Mouse (Mus musculus): Measurements from ENCODE around the gene Ssc4d. TPM values are rescaled to one million over a fixed set of nuclear protein-coding genes. Genes with fewer than 3 reads are reported as not detected.

Gene Ssc4d
- polyA plus RNA-seq, 1 experiment from 2014 or later: 2.4 TPM

GRCm38 (mm10) chr5:135946621-135947020 lies 27.7 kb downstream of the Ssc4d start:
- DNase-seq (ENCODE audit: low read depth, low spot score) (no peak), ATAC-seq (no peak)
- in situ Hi-C loops (cut with MboI; ENCODE audit: low pct_unique_long_range_greater_than_20kb): no loop called here
- H3K27me3 ChIP-seq: no peaks in the 10 kb centered on the region
- no peak for TF ChIP-seq CTCF (IDR thresholded peaks at IDR 0.05)
- ChIA-PET CTCF (interaction anchor here (1.3 kb wide), 1 partner anchor 45 kb away, joined by 3 read pairs; no protein-coding TSS in a partner anchor), POLR2A (no interaction called here)

DNA sequence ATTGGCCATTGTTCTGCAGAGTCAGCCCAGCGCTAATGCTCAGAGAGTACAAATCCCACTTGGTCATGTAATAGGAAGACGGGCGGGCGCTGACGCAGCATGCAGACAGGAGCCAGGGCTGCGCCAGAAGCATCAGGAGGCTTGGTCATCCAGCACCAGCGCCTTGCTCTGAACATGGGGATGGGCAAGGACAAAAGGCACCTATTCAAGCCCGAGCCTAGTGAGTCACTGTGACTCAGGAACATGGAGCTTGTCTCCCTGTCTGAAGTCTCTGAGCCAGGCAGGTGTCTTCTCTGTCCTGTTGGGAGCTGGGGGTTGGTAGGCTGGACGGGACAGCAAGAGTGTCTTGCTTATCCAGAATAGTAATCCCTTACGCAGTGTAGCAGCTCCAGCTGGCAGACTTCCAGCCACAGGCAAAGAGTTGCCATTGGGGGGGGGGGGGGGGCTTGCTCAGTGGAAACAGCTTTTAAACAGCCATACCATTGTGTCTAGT lies 28.4 kb downstream of the Ssc4d start:
- POLR2A ChIA-PET: no interaction called here
- CTCF ChIA-PET: interaction anchor here (1.3 kb wide), 1 partner anchor 45 kb away, joined by 3 read pairs; no protein-coding TSS in a partner anchor
- in situ Hi-C loops (cut with MboI; ENCODE audit: low pct_unique_long_range_greater_than_20kb): no loop called here

DNA sequence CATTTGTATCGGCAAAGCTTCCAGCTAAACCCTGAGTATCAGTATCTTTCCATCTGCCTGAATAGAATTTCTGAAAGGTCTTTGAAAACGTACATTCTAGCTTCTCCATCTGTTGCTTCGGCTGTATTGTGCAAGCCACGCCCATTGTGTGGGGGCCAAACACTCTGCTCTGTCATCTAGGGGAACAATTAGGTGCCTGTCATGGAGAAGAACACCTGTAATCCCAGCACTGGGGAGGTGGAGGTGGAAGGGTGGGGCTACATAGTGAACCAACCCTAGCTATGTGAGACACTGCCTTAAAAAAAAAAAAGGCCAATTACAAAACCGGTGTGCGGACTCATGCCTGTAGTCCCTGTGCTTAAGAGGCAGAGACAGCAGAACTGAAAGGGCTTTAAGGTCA lies 31.6 kb downstream of the Ssc4d start:
- ATAC-seq (no peak), DNase-seq (ENCODE audit: low read depth, low spot score) (no peak)
- CTCF ChIA-PET: no interaction called here
- no peak for TF ChIP-seq CTCF (IDR thresholded peaks at IDR 0.05)
- H3K27me3 ChIP-seq: no peaks in the 10 kb centered on the region
- in situ Hi-C loops (cut with MboI; ENCODE audit: low pct_unique_long_range_greater_than_20kb): no loop called here
- POLR2A ChIA-PET: no interaction called here

More for the DNA sequence above, 28.4 kb downstream of the Ssc4d start:
- peak; percentile 44 for ATAC-seq
- no peak for TF ChIP-seq CTCF (IDR thresholded peaks at IDR 0.05)
- H3K27me3 ChIP-seq: no peaks in the 10 kb centered on the region
- DNase-seq (ENCODE audit: low read depth, low spot score): no peak

- no peak for TF ChIP-seq CTCF (IDR thresholded peaks at IDR 0.05)
- ChIA-PET POLR2A (no interaction called here), CTCF (no interaction called here)
- DNase-seq (ENCODE audit: low read depth, low spot score) (no peak), ATAC-seq (no peak)
- no peaks in the 10 kb centered on the region for H3K27me3 ChIP-seq
- in situ Hi-C loops (cut with MboI; ENCODE audit: low pct_unique_long_range_greater_than_20kb): no loop called here
Observed at GRCm38 (mm10) chr5:135940587-135940986, 33.7 kb downstream of the Ssc4d start.

DNA sequence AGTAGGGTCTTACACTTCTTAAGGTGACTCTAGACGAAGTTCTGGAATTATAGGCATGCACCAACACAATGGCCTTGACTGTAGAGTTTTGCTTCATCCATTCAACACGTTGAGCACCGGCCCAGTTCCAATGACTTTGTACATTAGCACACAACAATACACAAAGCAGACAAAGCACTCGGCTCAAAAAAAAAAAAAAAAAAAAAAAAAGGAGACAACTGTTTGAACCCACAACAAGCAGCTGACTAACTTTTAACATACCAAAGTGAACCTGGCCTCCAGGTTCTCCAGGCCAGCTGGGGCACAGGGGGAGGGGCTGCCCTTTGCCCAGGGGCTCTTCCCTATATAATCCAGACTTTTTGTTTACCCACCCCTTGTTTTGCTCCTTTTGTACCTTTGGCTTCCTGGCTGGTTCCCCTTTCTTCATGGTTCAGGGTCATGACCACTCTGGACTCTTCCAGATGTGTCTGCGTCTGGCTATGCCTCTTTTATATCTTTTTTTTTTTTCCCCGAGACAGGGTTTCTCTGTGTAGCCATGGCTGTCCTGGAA lies 38.6 kb downstream of the Ssc4d start:
- CTCF ChIA-PET: interaction anchor here (1.2 kb wide), 1 partner anchor 23 kb away, joined by 6 read pairs; no protein-coding TSS in a partner anchor
- POLR2A ChIA-PET: interaction anchor here (0.8 kb wide), 1 partner anchor 47 kb away, joined by 3 read pairs; no protein-coding TSS in a partner anchor
- H3K27me3 ChIP-seq: no peaks in the 10 kb centered on the region
- in situ Hi-C loops (cut with MboI; ENCODE audit: low pct_unique_long_range_greater_than_20kb): no loop called here
- ATAC-seq: no peak
- DNase-seq (ENCODE audit: low read depth, low spot score): no peak
- no peak for TF ChIP-seq CTCF (IDR thresholded peaks at IDR 0.05)

DNA sequence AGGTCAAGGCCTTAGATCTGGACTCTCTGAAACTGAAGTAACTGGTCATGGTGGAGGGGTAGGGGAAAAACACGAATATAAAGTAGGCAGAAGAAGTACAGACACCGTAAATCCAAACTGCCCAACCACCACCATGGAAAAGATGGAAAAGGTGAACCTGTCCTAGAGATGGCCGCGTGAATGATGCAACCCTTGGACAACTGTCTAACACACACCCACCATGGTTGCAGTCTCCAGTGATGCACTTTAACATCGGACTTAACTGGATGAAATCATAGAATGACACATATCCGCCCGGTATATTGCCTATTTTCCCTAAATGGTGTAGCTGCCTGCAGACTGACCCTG lies 39.2 kb downstream of the Ssc4d start:
- ATAC-seq (peak; percentile 13), DNase-seq (ENCODE audit: low read depth, low spot score) (no peak)
- H3K27me3 ChIP-seq: no peaks in the 10 kb centered on the region
- ChIA-PET POLR2A (interaction anchor here (0.8 to 1.0 kb wide), 3 partner anchors 12 to 47 kb away, joined by 3 read pairs; no protein-coding TSS in a partner anchor), CTCF (interaction anchor here (0.7 to 1.2 kb wide), 2 partner anchors 23 to 44 kb away, joined by 3 to 6 read pairs; no protein-coding TSS in a partner anchor)
- in situ Hi-C loops (cut with MboI; ENCODE audit: low pct_unique_long_range_greater_than_20kb): no loop called here
- no peak for TF ChIP-seq CTCF (IDR thresholded peaks at IDR 0.05)

DNA sequence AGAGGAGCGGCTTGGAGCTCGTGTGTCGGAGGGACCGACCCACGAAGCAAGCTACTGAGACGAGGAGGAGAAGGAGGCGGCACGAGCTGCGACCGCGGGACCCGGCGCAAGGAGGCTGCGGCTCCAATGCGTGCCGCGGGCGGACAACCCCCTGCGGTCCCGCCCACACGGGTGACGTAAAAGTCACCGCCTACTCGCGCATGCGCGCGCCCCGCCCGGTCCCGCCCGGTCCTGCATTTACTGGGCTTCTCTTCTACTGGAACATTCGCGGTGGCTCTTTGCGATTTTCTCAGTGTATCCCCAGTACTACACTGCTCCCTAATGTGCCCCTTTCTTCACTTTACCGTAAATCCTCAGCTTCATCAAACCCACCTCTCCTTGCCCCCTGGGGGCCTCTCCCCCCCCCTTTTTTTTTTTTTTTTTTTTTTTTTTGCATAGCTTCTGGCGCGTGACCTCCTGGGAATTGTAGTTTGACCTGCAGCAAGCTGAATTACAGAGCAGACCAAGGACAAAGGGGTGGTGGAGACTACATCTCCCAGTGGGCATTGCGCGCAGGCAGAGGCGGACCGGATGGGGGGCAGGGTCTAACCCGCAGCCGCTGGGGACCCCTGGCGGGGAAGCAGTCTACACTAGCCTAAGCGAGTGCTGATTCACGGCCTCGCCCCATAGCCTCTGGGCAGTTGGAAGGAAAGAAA lies 39.7 kb downstream of the Ssc4d start, which contains the start of gene Ywhag:
Gene Ywhag, minus strand, starts transcription at position 136 of the 695 bp plus-strand sequence.
- DNase-seq (ENCODE audit: low read depth, low spot score) (peak; percentile 95), ATAC-seq (peak; percentile 91)
- ChIA-PET CTCF (interaction anchor here (0.7 to 1.2 kb wide), 3 partner anchors 24 to 43 kb away, joined by 3 to 6 read pairs (median 3); no protein-coding TSS in a partner anchor), POLR2A (interaction anchor here (0.7 to 1.0 kb wide), 7 partner anchors 10 to 181 kb away, joined by 3 to 6 read pairs (median 3); no protein-coding TSS in a partner anchor)
- in situ Hi-C loops (cut with MboI; ENCODE audit: low pct_unique_long_range_greater_than_20kb): no loop called here
- no peaks in the 10 kb centered on the region for H3K27me3 ChIP-seq
- peak; percentile 91 for TF ChIP-seq CTCF (IDR thresholded peaks at IDR 0.05)

DNA sequence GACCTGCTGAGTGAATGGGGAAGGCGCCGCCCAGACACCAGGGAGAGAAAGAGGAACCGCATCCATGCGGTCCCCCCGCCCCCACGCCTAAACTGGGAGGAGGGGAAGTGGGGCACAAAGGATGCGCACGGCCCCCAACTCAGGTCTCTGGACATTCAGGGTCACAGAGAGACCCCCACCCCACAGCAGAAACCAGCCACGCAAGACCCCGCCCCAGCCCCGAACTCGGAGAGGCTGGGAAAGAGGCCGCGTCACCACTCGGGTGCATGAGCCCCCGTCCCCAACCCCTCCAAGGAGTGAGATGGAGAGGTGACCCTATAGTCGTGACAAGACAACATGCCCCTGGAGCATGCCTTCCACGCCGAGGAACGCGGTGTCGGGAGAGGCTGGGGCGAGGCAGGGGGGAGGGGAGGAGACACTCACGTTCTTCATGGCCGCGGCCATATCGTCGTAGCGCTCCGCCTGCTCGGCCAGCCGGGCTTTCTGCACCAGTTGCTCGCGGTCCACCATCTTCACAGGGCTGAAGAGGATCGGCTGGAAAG lies 40.4 kb downstream of the Ssc4d start:
- ChIA-PET POLR2A (interaction anchor here (0.7 to 1.0 kb wide), 6 partner anchors 9 to 182 kb away, joined by 3 to 6 read pairs (median 3); no protein-coding TSS in a partner anchor), CTCF (interaction anchor here (0.7 kb wide), 1 partner anchor 28 kb away, joined by 3 read pairs; no protein-coding TSS in a partner anchor)
- DNase-seq (ENCODE audit: low read depth, low spot score) (no peak), ATAC-seq (peak; percentile 56)
- TF ChIP-seq CTCF (IDR thresholded peaks at IDR 0.05): no peak
- no peaks in the 10 kb centered on the region for H3K27me3 ChIP-seq
- in situ Hi-C loops (cut with MboI; ENCODE audit: low pct_unique_long_range_greater_than_20kb): no loop called here

GRCm38 (mm10) chr5:135933222-135933899 lies 41.0 kb downstream of the Ssc4d start:
- H3K27me3 ChIP-seq: no peaks in the 10 kb centered on the region
- in situ Hi-C loops (cut with MboI; ENCODE audit: low pct_unique_long_range_greater_than_20kb): no loop called here
- ChIA-PET POLR2A (no interaction called here), CTCF (interaction anchor here (1.8 kb wide), 1 partner anchor 10 kb away, joined by 10 read pairs; no protein-coding TSS in a partner anchor)
- no peak for ATAC-seq
- TF ChIP-seq CTCF (IDR thresholded peaks at IDR 0.05): no peak
- no peak for DNase-seq (ENCODE audit: low read depth, low spot score)

DNA sequence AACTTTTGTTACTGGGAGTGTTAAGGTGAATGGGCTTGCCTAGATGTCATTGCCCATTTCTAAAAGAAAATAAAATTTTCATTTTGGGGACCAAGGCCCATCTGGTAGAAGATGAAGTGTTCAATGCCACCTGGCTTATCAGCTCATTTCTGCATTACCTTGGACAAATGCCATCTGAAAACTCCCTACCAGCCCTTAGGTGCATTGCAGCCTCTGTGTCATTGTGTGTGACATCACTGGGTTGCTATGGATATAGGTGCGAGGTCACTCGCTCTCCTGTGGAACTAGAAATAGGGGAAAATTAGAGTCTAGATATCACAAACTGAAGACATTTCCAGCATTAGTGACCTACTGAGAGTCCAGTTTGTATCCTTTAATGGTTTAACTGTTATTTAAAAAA lies 42.0 kb downstream of the Ssc4d start:
- no peaks in the 10 kb centered on the region for H3K27me3 ChIP-seq
- TF ChIP-seq CTCF (IDR thresholded peaks at IDR 0.05): no peak
- CTCF ChIA-PET: interaction anchor here (0.8 to 1.8 kb wide), 6 partner anchors 9 to 34 kb away, joined by 3 to 10 read pairs (median 3); no protein-coding TSS in a partner anchor
- ATAC-seq (no peak), DNase-seq (ENCODE audit: low read depth, low spot score) (no peak)
- POLR2A ChIA-PET: interaction anchor here (1.2 kb wide), 1 partner anchor 13 kb away, joined by 3 read pairs; no protein-coding TSS in a partner anchor
- in situ Hi-C loops (cut with MboI; ENCODE audit: low pct_unique_long_range_greater_than_20kb): no loop called here
